Mouse (Mus musculus): ENCODE measurements at regions not wholly inside any gene's neighbourhood (a gene's known extent, or its start where the extent isn't known, plus 50 kb on each side); places are given as distances from the start of the nearest gene placed in this dataset.

DNA sequence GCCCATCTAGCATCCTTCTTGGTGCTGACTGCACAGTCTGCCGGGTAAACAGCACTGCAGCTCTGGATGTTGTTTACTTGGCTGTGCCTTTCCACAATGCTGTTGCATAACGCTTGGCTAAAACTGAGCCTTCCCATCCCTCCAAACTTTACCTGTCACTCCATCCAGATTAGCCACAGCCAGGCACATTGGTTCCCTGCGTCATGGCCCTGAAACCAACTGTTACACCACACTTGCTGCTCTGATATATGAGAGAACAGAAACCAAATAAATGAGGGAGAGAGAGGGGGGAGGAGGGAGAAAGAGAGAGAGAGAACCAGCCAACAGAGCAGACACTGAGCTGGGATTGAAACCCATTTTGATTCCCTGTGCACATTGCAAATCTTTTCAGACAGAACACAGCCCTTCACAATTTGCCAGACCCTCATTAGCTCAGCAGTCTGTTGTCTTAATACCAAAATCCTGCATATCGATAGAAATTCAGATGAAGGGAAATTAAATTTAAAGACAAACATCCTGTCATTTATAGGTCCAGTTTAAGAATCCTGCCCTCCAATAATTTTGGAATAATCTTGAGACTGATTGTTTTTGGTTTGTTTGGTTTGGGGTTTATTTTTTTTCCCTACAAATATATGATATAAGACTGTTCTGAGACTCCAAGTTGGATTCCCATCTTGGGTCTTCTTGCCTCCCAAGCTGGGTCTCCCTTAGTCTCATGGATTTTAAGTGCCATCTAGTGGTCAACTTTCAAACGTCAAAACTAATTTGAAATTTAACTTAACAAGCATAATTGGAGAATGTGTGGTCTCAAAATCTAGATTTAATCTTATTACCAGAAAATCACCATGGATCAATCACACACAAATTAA is 154.6 kb upstream of the Gcfc2 start:
- TF ChIP-seq CTCF (conservative IDR thresholded peaks at IDR 0.05; ENCODE audit: low read length) (peak; percentile 30), NANOG (IDR thresholded peaks at IDR 0.05; ENCODE audit: borderline replicate concordance, low read length) (no peak), POU5F1 (IDR thresholded peaks at IDR 0.05; ENCODE audit: borderline replicate concordance, low read length) (no peak)
